Mouse (Mus musculus) liver, adult 2 months (tissue): ENCODE results near the gene Cntn1.

Experiments used
- CTCF ChIP-seq: fragments of 200-500 bp; IDR thresholded peaks from 2 replicates; pipeline ENCODE4 v1.5.1; 2011; ENCODE audit warnings: low read depth, low read length, control low read depth
- POLR2A ChIP-seq: fragments of 200-500 bp; IDR thresholded peaks from 2 replicates; pipeline ENCODE4 v1.6.1; 2011; ENCODE audit warnings: low read length, control low read depth; ENCODE audit not compliant: insufficient read depth; ENCODE audit errors: extremely low read depth

GRCm38 (mm10) chr15:92090787-92091186 is 39.8 kb downstream of the Cntn1 start:
- no peak for TF ChIP-seq CTCF
- no peak for TF ChIP-seq POLR2A
